Mouse (Mus musculus) liver, adult 2 months (tissue): ENCODE measurements around the gene Ryk.

Experiments used
- CTCF ChIP-seq: fragments of 200-500 bp; IDR thresholded peaks from 2 replicates; pipeline ENCODE4 v1.5.1; 2011; ENCODE audit warnings: low read depth, low read length, control low read depth
- POLR2A ChIP-seq: fragments of 200-500 bp; IDR thresholded peaks from 2 replicates; pipeline ENCODE4 v1.6.1; 2011; ENCODE audit warnings: low read length, control low read depth; ENCODE audit not compliant: insufficient read depth; ENCODE audit errors: extremely low read depth

DNA sequence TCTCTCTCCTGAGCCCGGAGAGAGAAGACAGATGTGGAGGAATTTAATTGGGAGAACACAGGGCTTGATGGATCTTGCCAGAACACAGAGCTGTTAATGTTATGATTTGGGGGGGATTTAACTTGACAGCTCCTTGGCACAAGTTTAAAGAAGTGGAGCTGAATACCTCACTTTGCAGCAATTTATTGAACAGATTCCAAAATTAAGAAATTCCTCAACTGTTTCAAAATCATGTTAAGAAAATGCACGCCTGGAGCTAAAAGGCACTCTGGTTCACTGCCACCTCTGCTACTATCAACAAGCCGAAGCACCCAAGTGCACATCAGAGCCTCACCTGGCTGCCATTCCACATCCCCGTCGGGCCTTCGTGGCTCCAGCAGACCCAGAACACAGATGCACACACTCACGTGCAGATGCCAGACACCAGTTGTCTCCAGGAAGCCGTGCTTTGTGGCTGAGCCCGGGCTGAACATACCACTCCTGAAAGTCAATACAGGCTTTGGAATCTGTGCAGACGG lies 28.6 kb upstream of the Ryk start:
- no peak for TF ChIP-seq POLR2A
- no peak for TF ChIP-seq CTCF
